Mouse (Mus musculus) thymus, adult 2 months (tissue): ENCODE measurements around the gene Exoc4.

Experiments
- CTCF ChIP-seq: fragments of 200-500 bp; IDR thresholded peaks from 2 replicates; pipeline ENCODE4 v1.5.1; 2012; ENCODE audit warnings: mild to moderate bottlenecking, control low read depth, low read length, moderate library complexity, borderline replicate concordance; ENCODE audit not compliant: control insufficient read depth, poor library complexity, insufficient read depth; ENCODE audit errors: extremely low read depth
- POLR2A ChIP-seq: fragments of 200-500 bp; IDR thresholded peaks from 2 replicates; pipeline ENCODE4 v1.6.1; 2012; ENCODE audit warnings: mild to moderate bottlenecking, low read length, control low read depth, moderate library complexity; ENCODE audit not compliant: control insufficient read depth, poor library complexity, insufficient read depth; ENCODE audit errors: extremely low read depth

DNA sequence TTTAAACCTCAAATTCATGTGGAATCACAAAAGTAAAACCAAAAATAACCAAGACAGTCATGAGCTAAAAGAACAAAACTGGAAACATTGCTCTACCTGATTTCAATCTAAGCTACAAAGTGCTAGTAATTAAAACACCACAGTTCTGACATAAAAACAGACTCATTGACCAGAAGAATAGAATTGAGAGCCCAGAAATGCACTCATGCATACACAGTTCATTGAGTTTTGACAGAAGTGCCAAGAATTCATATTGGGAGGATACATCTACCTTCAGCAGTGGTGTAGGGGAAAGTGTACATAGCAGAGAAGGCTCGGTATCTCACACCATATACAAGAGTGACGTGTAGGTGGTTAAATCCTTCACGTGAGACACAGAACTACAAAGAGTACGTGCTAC lies 580.4 kb downstream of the Exoc4 start:
- TF ChIP-seq CTCF (no peak), POLR2A (no peak)
